Mouse (Mus musculus) testis, adult 2 months (tissue): ENCODE measurements around the gene Anp32e.

Experiments
- CTCF ChIP-seq: fragments of 200-500 bp; IDR thresholded peaks from 2 replicates; pipeline ENCODE4 v1.5.1; 2012; ENCODE audit warnings: low read depth, mild to moderate bottlenecking, inconsistent platforms, low read length, moderate library complexity; ENCODE audit not compliant: control insufficient read depth, insufficient read depth, insufficient replicate concordance
- POLR2A ChIP-seq: fragments of 200-500 bp; IDR thresholded peaks from 2 replicates; pipeline ENCODE4 v1.6.1; 2012; ENCODE audit warnings: low read depth, mild to moderate bottlenecking, inconsistent platforms, low read length, moderate library complexity; ENCODE audit not compliant: control insufficient read depth

- TF ChIP-seq POLR2A: no peak
- TF ChIP-seq CTCF: peak; percentile 36; the same call in 1 of the 2 replicates
Measured at GRCm38 (mm10) chr3:95882816-95883425, 46.1 kb upstream of the Anp32e start.
